Mouse (Mus musculus) cerebellum, adult 2 months (tissue): ENCODE measurements around the gene Rapgef5. TPM values are rescaled to one million over a fixed set of nuclear protein-coding genes. Genes with fewer than 3 reads are reported as not detected.

Experiments
- DNase-seq, 2 experiments: peaks; one replicate each; pipeline ENCODE4 v3.0.0; 2021
- H3K27ac ChIP-seq: fragments of 200-500 bp; 2 replicates; pipeline ENCODE4 v1.5.1; 2012; ENCODE audit warnings: low read length, control low read depth, inconsistent platforms; ENCODE audit not compliant: insufficient read depth
- H3K27me3 ChIP-seq: fragments of 200-500 bp; 2 replicates; pipeline ENCODE4 v1.6.1; 2012; ENCODE audit warnings: inconsistent platforms, mild to moderate bottlenecking, low read length, moderate library complexity; ENCODE audit not compliant: control insufficient read depth, insufficient read depth
- H3K4me1 ChIP-seq: fragments of 200-500 bp; 2 replicates; pipeline ENCODE4 v1.6.1; 2011; ENCODE audit warnings: low read length; ENCODE audit not compliant: control insufficient read depth, insufficient read depth
- H3K4me3 ChIP-seq: fragments of 200-500 bp; replicated peaks from 2 replicates; pipeline ENCODE3; 2011; ENCODE audit warnings: mild to moderate bottlenecking, low read depth, low read length, control low read depth; ENCODE audit not compliant: insufficient read depth
- CTCF ChIP-seq: fragments of 200-500 bp; IDR thresholded peaks from 2 replicates; pipeline ENCODE4 v1.5.1; 2011; ENCODE audit warnings: low read depth, mild to moderate bottlenecking, control low read depth, low read length, moderate library complexity, borderline replicate concordance; ENCODE audit not compliant: insufficient read depth
- POLR2A ChIP-seq: fragments of 200-500 bp; IDR thresholded peaks from 2 replicates; pipeline ENCODE4 v1.6.1; 2011; ENCODE audit warnings: low read length, control low read depth, borderline replicate concordance; ENCODE audit not compliant: insufficient read depth
- WGBS: fragments of 180-500 bp; shearing (Covaris S2); methylation state at CpG from one replicate; pipeline ENCODE4 v1.1.7; 2018; 5-methylcytosine and 5-hydroxymethylcytosine counted together
- polyA plus RNA-seq: library from polyadenylated mRNA; depleted of rRNA; stranded (reverse); fragments of >200 nt; gene quantifications from 2 replicates; pipeline ENCODE4 v1.2.3, GENCODE M21; 2012

The Rapgef5 gene
- polyA plus RNA-seq, 1 experiment: 26.7 TPM

GRCm38 (mm10) chr12:117683377-117683776 lies 167.1 kb downstream of the Rapgef5 start:
- no peaks in the 10 kb centered on the region; the same call in 1 of the 2 replicates for H3K4me1 ChIP-seq
- TF ChIP-seq POLR2A: no peak
- no peak for TF ChIP-seq CTCF
- no peak for DNase-seq
- 67% methylated on average over 2 of the region's 2 CpGs for WGBS
- no peaks in the 10 kb centered on the region for H3K27me3 ChIP-seq
- no peak overlapping the region for H3K4me3 ChIP-seq
- no peak overlapping the region for H3K27ac ChIP-seq

GRCm38 (mm10) chr12:117683984-117684383 lies 167.7 kb downstream of the Rapgef5 start:
- TF ChIP-seq POLR2A (no peak), CTCF (no peak)
- WGBS: 50% methylated on average over 3 of the region's 3 CpGs

GRCm38 (mm10) chr12:117684788-117685187 lies 168.5 kb downstream of the Rapgef5 start:
- Histone ChIP-seq H3K4me1 (no peaks in the 10 kb centered on the region; the same call in 1 of the 2 replicates), H3K27me3 (no peaks in the 10 kb centered on the region), H3K27ac (no peak overlapping the region), H3K4me3 (no peak overlapping the region)
- WGBS: 37% methylated on average over 3 of the region's 3 CpGs
- no peak for DNase-seq
- TF ChIP-seq CTCF (no peak), POLR2A (no peak)

More at GRCm38 (mm10) chr12:117683984-117684383, 167.7 kb downstream of the Rapgef5 start:
- Histone ChIP-seq H3K27ac (no peak overlapping the region), H3K4me1 (no peaks in the 10 kb centered on the region; the same call in 1 of the 2 replicates), H3K4me3 (no peak overlapping the region), H3K27me3 (no peaks in the 10 kb centered on the region)
- no peak for DNase-seq

GRCm38 (mm10) chr12:117685336-117685735 lies 169.1 kb downstream of the Rapgef5 start:
- Histone ChIP-seq H3K4me1 (no peaks in the 10 kb centered on the region; the same call in 1 of the 2 replicates), H3K4me3 (no peak overlapping the region), H3K27me3 (no peaks in the 10 kb centered on the region), H3K27ac (no peak overlapping the region)
- no peak for DNase-seq
- no peak for TF ChIP-seq CTCF
- no peak for TF ChIP-seq POLR2A

GRCm38 (mm10) chr12:117686732-117687131 lies 170.5 kb downstream of the Rapgef5 start:
- TF ChIP-seq POLR2A (no peak), CTCF (no peak)
- no peak for DNase-seq
- WGBS: 90% methylated on average over 3 of the region's 3 CpGs
- Histone ChIP-seq H3K4me3 (no peak overlapping the region), H3K27ac (no peak overlapping the region), H3K4me1 (no peaks in the 10 kb centered on the region), H3K27me3 (no peaks in the 10 kb centered on the region)

- H3K4me1 ChIP-seq: no peaks in the 10 kb centered on the region
- WGBS: 3% methylated on average over 32 of the region's 32 CpGs
- no peak overlapping the region for H3K27ac ChIP-seq
- H3K27me3 ChIP-seq: no peaks in the 10 kb centered on the region
- peak; percentile 58 to 60 for DNase-seq
- peak overlapping the region; percentile 58 for H3K4me3 ChIP-seq
- TF ChIP-seq POLR2A: no peak
- TF ChIP-seq CTCF: no peak
Observed at GRCm38 (mm10) chr12:117688655-117689548, 172.6 kb downstream of the Rapgef5 start.

- Histone ChIP-seq H3K4me1 (no peaks in the 10 kb centered on the region), H3K27me3 (no peaks in the 10 kb centered on the region), H3K27ac (no peak overlapping the region), H3K4me3 (no peak overlapping the region)
- WGBS: 81% methylated on average over 5 of the region's 5 CpGs
- TF ChIP-seq POLR2A: no peak
- no peak for TF ChIP-seq CTCF
- no peak for DNase-seq
Observed at GRCm38 (mm10) chr12:117691336-117691735, 175.1 kb downstream of the Rapgef5 start.

- WGBS: 86% methylated on average over 1 of the region's 1 CpGs
- Histone ChIP-seq H3K4me3 (no peak overlapping the region), H3K4me1 (no peaks in the 10 kb centered on the region), H3K27me3 (no peaks in the 10 kb centered on the region), H3K27ac (no peak overlapping the region)
- TF ChIP-seq POLR2A: no peak
- no peak for TF ChIP-seq CTCF
- no peak for DNase-seq
Observed at GRCm38 (mm10) chr12:117692775-117693174, 176.5 kb downstream of the Rapgef5 start.
